15 mouse cellular contexts compared by ENCODE assay signal in genomic region chr3:36067731-36068130, GRCm38 (mm10). TPM values are rescaled to one million over a fixed set of nuclear protein-coding genes. Genes with fewer than 3 reads are reported as not detected.
"Had no signal": no experiment of that assay in that cellular context is flagged by ENCODE, and none has a peak within 500 bp of the region (broad histone marks: within the 10 kb centered on the region; RNA-seq: fewer than 3 reads in every experiment).

No protein-coding gene starts in this region.

- DNase-seq: kidney, adult 2 months; kidney, postnatal 25 days; lung, postnatal 10 days; lung, postnatal 4 days; thymus, postnatal 4 days had no signal

- H3K9ac ChIP-seq: intestine, embryonic 15.5 days; limb, embryonic 12.5 days; liver, embryonic 14.5 days; neural tube, embryonic 12.5 days had no signal

- H3K27me3 ChIP-seq: intestine, embryonic 15.5 days; limb, embryonic 12.5 days; neural tube, embryonic 12.5 days had no signal

- H3K4me3 ChIP-seq: intestine, embryonic 15.5 days; left cerebral cortex, adult 2 months; limb, embryonic 12.5 days; neural tube, embryonic 12.5 days had no signal

- H3K27ac ChIP-seq: intestine, embryonic 15.5 days; left cerebral cortex, adult 2 months; limb, embryonic 12.5 days; liver, embryonic 14.5 days; midbrain, embryonic 10.5 days; neural tube, embryonic 12.5 days had no signal

- ATAC-seq: intestine, embryonic 15.5 days had no signal

- H3K9me3 ChIP-seq: intestine, embryonic 15.5 days; limb, embryonic 12.5 days; midbrain, embryonic 10.5 days; neural tube, embryonic 12.5 days had no signal

RNA-seq across cellular contexts. Expression of gene Ccdc144b, which starts 14.4 kb away (rescaled TPM):
- total RNA-seq: layer of hippocampus, postnatal 25 days; left cerebral cortex, adult 2 months; left cerebral cortex, postnatal 25 days; liver, adult 2 months had no signal
- polyA plus RNA-seq: intestine, embryonic 15.5 days; kidney, embryonic 16.5 days; limb, embryonic 12.5 days; liver, adult 2 months; liver, embryonic 14.5 days; midbrain, embryonic 10.5 days; neural tube, embryonic 12.5 days had no signal
